Mouse (Mus musculus) embryonic fibroblast, embryonic 13.5 days (primary cell): ENCODE results near the gene Fbxo33. TPM values are rescaled to one million over a fixed set of nuclear protein-coding genes. Genes with fewer than 3 reads are reported as not detected.

Experiments used
- H3K27ac ChIP-seq: 2 replicates; pipeline ENCODE4 v1.5.1; 2012; ENCODE audit warnings: low read length, control low read depth, inconsistent platforms; ENCODE audit not compliant: insufficient read depth
- H3K4me1 ChIP-seq: 2 replicates; pipeline ENCODE4 v1.6.1; 2011; ENCODE audit warnings: low read length; ENCODE audit not compliant: control insufficient read depth, insufficient read depth
- H3K4me3 ChIP-seq: 2 replicates; pipeline ENCODE4 v1.5.1; 2011; ENCODE audit warnings: mild to moderate bottlenecking, control low read depth, low read length; ENCODE audit not compliant: insufficient read depth
- CTCF ChIP-seq: IDR thresholded peaks from 2 replicates; pipeline ENCODE4 v1.5.1; 2011; ENCODE audit warnings: mild to moderate bottlenecking, control low read depth, low read length, moderate library complexity, borderline replicate concordance; ENCODE audit not compliant: insufficient read depth
- POLR2A ChIP-seq: IDR thresholded peaks from 2 replicates; pipeline ENCODE4 v1.6.1; 2011; ENCODE audit warnings: low read depth, mild to moderate bottlenecking, control low read depth, low read length, moderate library complexity
- polyA plus RNA-seq: library from polyadenylated mRNA; stranded (reverse); fragments of >200 nt; gene quantifications from 2 replicates; pipeline ENCODE4 v1.2.4, GENCODE M21; 2011; ENCODE audit warnings: low read depth; ENCODE audit not compliant: missing spikeins, insufficient read length

Gene Fbxo33
- polyA plus RNA-seq, 1 experiment, result 18.1 TPM

DNA sequence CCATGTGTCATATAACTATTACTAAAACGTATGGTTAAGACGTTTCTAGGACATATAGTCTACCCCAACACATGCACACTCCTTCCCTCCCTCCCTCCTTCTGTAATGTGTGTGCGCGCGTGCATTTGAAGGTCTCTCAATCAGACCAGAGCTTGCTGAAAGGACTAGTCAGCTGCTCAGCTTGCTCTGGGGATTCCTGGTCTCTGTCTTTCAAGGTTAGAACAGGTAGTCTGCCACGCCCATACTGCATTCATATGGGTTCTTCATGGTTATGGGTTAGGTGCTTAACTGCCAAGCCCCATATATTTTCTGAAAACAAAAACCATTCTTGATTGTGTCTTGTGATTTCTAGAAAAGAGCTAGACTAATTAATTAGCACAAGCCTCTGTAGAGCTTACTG is 14.0 kb downstream of the Fbxo33 start:
- no peak for TF ChIP-seq POLR2A
- no peak for TF ChIP-seq CTCF
- Histone ChIP-seq H3K27ac (no peak overlapping the region), H3K4me3 (no peak overlapping the region), H3K4me1 (no peaks in the 10 kb centered on the region; the same call in none of the 2 replicates)

DNA sequence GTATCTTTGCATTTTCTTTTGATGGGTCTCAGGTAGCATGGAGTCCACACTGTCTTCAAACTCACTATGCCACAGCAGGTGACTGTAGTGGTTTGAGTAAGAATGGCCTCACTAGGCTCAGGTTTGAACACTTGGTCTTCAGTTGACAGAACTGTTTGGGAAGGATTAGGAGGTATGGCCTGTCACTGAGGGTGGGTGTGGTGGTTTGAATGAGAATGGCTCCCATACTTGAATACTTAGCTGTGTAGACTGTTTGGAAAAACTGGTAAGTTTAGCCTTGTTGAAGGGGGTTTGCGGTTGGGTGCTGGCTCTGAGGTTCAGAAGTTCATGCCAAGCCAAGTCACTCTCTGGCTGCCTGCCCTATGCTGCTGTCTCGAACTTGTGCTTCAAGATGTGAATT is 20.2 kb downstream of the Fbxo33 start:
- Histone ChIP-seq H3K4me3 (no peak overlapping the region), H3K4me1 (no peaks in the 10 kb centered on the region), H3K27ac (no peak overlapping the region)
- TF ChIP-seq CTCF (no peak), POLR2A (no peak)

DNA sequence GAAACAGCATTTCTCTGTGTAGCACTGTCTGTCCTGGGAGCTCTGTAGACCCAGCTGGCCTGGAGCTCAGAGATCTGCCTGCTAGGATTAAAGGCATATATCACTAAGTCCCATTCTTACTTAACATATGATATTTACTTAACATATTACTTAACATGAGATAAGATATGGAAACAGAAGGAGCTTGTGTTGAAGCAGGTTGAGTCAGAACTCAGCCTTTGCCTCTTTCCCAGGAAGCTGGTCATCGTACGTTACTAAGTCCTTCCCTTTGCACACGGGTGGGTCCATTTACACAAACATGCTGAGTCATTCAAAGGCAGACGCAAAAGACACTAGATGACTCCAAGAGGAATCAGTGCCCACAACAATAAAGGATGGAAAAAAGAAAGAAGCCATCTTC is 20.8 kb downstream of the Fbxo33 start:
- no peak overlapping the region for H3K4me3 ChIP-seq
- H3K4me1 ChIP-seq, result no peaks in the 10 kb centered on the region
- TF ChIP-seq CTCF (no peak), POLR2A (no peak)
- no peak overlapping the region for H3K27ac ChIP-seq

DNA sequence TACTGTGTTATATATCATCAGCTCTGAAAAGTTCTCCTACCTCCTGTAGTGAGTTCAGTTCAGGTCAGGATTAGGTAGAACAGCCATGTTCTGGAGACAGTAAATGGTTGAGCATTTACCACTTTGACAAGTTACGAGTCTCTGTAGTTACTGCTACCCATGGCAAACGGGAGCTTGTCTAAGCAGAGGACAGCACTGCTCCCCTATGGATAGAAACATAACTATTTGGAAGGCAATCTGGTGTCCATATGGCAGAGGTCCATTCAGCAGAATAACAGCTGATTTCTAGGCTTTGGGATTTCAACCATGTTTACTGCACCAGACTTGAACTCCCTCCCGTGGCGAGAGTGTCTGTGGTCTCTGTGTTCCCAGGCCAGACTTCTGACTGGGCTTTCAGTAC is 23.6 kb downstream of the Fbxo33 start:
- H3K4me3 ChIP-seq, result no peak overlapping the region
- no peaks in the 10 kb centered on the region for H3K4me1 ChIP-seq
- no peak overlapping the region for H3K27ac ChIP-seq
- TF ChIP-seq CTCF (no peak), POLR2A (no peak)

DNA sequence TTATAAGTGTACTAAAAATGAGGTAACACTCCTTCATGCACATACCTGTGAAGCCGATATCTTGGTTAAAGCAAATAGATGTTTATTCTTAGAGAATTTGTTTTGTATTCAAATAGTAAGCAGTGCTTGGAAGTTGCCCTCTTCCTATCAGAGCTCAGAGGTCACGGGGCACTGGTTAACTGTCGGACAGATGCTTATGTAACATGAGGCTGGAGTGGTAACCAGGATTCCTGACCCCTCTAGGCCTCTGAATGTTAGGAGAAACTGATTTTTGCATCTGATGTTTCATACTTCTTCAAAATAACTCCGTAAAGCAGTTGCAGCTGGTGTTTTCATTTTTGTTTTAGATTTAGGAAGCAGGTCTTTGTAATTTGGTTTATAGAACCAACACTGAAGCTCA is 24.5 kb downstream of the Fbxo33 start:
- no peak overlapping the region for H3K27ac ChIP-seq
- H3K4me1 ChIP-seq, result no peaks in the 10 kb centered on the region
- TF ChIP-seq POLR2A (no peak), CTCF (no peak)
- H3K4me3 ChIP-seq, result no peak overlapping the region

DNA sequence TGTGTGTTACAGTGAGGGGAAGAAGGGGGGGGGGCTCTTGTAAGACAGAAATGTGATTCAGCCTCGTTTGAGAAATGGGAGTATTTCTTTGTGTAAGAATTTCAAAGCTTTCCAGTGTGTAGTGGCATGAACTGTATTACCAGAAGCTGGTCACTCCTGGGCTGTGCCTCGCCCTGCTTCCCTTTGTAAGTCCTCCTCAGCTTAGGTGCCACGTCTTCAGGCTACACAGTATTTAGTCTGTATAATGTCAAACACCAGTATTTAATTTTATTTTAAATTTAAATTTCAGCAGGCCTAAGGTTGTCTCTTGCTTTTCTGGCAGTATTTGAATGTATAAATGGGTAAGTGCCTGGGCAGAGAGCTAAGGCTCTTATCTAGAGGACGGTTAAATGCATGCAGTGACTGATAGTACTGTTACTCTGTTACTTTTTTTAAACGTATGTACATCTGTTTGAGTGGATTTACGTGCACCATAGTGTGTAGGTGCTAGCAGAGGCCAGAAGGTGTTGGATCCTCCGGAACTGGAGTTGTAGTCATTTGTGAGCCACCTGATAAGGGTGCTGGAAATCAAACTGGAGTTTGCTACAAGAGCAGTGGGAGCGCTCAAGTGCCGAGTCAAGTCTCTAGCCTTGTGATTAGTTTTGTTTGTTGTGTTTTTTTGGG is 25.1 kb downstream of the Fbxo33 start:
- TF ChIP-seq POLR2A (no peak), CTCF (no peak)
- H3K4me3 ChIP-seq, result no peak overlapping the region
- no peak overlapping the region for H3K27ac ChIP-seq
- H3K4me1 ChIP-seq, result no peaks in the 10 kb centered on the region

DNA sequence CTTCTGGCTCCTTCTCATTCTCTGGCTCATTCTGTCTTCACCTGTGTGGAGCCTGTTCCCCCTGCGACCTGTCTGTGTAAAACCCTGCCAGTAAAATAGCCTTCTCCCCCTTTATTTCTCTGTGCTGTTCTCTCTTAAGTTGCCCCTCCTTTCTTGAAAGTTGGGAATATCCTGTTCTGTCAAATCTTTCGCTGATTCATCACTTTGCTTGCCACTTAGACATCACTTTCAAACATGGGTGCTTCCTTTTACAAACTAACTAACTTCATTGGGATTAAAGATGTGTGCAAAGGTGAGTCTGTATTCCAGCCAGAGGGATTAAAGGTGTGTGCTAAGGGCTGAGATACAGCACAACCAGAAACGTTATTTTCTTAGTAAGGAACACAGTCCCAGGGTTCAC is 25.9 kb downstream of the Fbxo33 start:
- no peak overlapping the region for H3K27ac ChIP-seq
- H3K4me1 ChIP-seq, result no peaks in the 10 kb centered on the region
- no peak for TF ChIP-seq CTCF
- no peak for TF ChIP-seq POLR2A
- no peak overlapping the region for H3K4me3 ChIP-seq

DNA sequence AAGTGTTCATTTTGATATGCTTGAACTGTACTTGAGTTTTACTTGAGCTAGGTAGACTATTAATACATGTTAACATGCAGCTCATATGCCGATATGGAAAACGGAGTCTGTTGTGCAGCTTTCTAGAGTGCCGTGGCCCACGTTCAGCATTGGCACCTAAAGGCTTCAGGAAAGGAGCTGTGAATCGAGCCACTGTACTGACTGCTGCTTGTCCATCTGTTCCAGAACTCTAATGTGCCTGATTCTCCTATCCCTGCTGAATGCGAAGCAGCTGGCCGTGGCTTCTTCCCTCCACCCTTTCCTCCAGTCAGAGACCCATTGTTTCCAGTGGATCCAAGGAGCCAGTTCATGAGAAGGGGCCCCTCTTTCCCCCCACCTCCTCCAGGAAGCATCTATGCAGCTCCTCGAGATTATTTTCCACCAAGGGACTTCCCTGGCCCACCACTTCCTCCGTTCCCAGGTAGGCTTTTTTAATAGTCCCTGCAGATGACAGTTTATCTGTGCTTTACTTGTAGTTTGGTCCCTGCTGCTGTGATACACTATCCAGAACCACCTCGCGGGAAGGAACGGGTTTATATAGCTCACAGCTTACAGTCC is 31.3 kb downstream of the Fbxo33 start:
- H3K27ac ChIP-seq, result no peak overlapping the region
- no peak overlapping the region for H3K4me3 ChIP-seq
- TF ChIP-seq CTCF, result no peak
- no peak for TF ChIP-seq POLR2A
- H3K4me1 ChIP-seq, result no peaks in the 10 kb centered on the region

DNA sequence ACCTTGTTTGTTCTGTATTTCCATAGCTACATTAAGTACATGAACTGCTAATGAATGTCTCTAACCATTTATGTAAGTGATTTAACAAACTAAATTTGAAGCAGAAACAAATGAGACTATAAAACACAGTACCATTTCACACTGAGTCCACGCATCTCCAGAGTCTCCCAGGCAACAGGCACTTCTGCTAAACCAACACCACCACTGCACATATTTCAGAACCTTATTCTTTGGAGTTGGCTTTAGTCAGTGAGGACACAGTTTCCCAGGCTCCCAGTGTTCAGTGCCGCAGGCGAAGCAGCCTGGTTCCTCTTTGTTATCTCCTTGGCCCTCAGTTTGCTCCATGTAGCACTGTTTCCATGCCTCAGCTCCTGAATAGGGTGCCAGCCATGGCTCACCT is 41.7 kb downstream of the Fbxo33 start:
- Histone ChIP-seq H3K4me1 (no peaks in the 10 kb centered on the region), H3K27ac (no peak overlapping the region), H3K4me3 (no peak overlapping the region)
- TF ChIP-seq CTCF, result no peak
- TF ChIP-seq POLR2A, result no peak

DNA sequence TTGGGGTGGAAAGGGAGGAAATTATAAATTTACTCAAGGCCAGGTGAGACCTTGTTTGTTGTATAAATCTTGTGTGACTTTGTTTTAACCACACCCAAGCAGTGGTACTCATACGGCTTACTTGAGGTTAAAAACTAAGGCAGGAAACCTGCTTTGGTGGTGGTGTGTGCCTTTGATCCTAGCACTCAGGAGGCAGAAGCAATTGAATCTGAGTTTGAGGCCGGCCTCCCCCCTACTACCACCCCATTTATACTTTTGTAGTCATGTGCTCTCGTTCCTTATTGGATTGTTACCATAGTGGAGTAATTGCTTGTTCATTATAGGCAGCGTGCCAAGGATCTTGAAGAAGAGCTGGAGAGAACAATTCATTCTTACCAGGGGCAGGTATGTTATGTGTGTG is 49.6 kb downstream of the Fbxo33 start:
- Histone ChIP-seq H3K27ac (no peak overlapping the region), H3K4me3 (no peak overlapping the region), H3K4me1 (no peaks in the 10 kb centered on the region)
- TF ChIP-seq CTCF, result no peak
- no peak for TF ChIP-seq POLR2A
